Mouse (Mus musculus) cerebellum, adult (tissue): ENCODE measurements around the gene Hus1b.

Experiments used
- ATAC-seq: cut with Nextera tagmentation; 2 replicates; pipeline ENCODE4 v1.9.2; 2017; ENCODE audit warnings: mild to moderate bottlenecking, moderate library complexity, mixed read lengths; ENCODE audit not compliant: insufficient number of reproducible peaks, low FRiP score, low TSS enrichment

Gene Hus1b

GRCm38 (mm10) chr13:30947540-30947939 is at the start of gene Hus1b:
Hus1b (minus strand) TSS chr13:30947759.
- peak; percentile 45; the same call in 1 of the 2 replicates for ATAC-seq

GRCm38 (mm10) chr13:30994249-30994858 is 46.8 kb upstream of the Hus1b start:
- ATAC-seq: no peak

- peak; percentile 65; the same call in 1 of the 2 replicates for ATAC-seq
Observed at GRCm38 (mm10) chr13:30993819-30994218, 46.3 kb upstream of the Hus1b start.

DNA sequence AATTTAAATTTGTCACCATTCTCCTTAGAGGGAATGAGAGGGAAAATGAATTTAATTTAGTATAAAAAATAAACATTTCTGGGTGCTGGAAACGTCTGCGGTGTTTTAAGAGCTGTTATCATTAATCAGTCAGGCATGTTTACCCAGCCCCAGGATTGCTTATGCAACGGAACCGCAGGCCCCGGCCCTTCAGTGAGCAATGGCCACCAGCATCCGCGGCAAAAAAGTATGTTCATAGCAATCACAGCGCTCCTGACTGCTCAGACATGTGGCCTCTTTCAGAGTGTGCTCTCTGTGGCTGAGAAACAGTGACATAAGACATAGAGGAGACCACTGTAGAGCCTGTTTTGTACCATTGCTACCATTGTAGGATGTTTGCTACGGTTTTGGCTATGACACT is 42.7 kb upstream of the Hus1b start:
- ATAC-seq: no peak

- ATAC-seq: no peak
Observed at GRCm38 (mm10) chr13:30989710-30990109, 42.2 kb upstream of the Hus1b start.

DNA sequence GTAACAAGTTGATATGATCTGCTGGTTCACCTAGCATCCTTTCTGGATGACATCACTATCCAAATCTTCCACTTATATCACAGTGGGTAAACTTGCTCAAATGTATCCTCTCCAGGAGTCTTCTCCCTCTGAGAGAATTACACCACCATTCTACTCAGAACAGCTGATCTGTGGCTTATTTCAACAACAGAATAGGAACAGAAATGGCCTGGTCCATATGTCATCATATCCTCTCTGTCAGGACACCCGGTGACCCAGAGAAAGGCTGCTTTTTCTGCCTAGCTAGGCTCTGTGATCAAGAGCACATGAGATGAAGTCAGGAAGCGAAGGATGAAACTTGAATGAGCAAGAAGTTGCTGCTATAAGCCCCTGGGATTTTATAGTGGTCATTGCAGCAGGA is 40.1 kb upstream of the Hus1b start:
- no peak for ATAC-seq

GRCm38 (mm10) chr13:30986934-30987455 is 39.4 kb upstream of the Hus1b start:
- no peak for ATAC-seq

DNA sequence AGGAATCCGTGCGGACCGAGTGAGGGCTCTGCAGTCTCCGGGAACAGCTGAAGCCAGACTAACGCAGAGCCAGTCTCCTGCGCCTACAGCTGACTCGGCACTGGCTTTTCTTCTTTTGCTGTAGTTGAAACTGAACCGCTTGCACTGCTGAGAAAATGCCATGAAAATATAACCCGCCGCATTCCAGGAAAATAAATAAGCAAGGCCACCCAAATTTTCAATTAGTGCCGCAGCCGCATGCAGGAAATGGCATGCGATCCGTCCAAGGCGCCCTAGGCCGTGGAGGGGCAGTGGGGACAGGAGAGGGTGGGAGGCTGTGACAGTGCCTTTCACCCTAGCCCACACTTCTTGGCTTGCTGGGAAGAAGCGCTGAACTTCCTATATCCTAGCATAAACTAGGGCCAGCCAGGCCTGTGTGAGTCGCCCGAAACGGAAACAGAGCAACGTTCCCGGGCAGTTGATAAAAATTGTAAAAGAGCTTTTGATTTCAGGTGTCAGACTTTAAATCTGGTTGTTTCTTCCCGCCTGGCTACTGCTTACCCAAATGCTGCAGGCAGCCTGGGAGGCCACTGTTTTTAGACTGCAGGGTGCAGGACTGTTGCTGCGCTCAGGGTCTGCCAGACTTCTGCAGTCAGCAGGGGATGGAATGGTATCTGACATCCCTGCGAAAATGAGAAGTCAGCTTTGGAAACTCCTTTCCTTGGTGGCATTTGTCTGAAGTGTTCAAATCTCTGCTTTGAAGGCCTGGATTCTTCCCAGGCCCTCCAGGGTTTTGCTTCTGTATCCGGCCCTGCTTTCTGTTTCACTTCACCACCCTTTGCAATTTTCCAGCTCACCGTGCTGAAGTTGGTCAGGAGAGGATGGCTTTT is 38.3 kb upstream of the Hus1b start:
- ATAC-seq: peak; percentile 90

- ATAC-seq: no peak
Observed at GRCm38 (mm10) chr13:30985275-30985597, 37.7 kb upstream of the Hus1b start.

- ATAC-seq: no peak
Observed at GRCm38 (mm10) chr13:30981666-30982065, 34.1 kb upstream of the Hus1b start.

DNA sequence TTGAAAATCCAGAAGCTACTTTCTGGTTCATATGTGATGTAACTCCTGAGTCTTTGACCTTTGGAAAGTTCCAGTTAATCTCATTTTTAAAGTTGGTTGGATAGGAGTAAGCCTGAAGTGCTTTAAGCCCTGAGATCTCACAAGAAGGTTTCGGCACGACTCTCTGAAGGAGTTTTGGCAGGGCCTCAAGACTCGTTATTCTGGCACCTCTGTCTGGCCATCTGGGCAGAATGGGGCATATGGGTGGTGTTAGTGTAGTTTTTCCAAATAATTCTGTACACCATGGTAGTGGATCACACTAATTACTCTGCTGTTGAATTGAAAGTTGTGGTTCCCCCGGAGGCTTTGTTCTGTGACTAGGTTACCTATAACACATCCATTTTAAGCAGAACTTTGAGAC is 30.7 kb upstream of the Hus1b start:
- no peak for ATAC-seq

- no peak for ATAC-seq
Observed at GRCm38 (mm10) chr13:30976536-30977084, 29.1 kb upstream of the Hus1b start.

GRCm38 (mm10) chr13:30974247-30974630 is 26.7 kb upstream of the Hus1b start:
- peak; percentile 47 for ATAC-seq

DNA sequence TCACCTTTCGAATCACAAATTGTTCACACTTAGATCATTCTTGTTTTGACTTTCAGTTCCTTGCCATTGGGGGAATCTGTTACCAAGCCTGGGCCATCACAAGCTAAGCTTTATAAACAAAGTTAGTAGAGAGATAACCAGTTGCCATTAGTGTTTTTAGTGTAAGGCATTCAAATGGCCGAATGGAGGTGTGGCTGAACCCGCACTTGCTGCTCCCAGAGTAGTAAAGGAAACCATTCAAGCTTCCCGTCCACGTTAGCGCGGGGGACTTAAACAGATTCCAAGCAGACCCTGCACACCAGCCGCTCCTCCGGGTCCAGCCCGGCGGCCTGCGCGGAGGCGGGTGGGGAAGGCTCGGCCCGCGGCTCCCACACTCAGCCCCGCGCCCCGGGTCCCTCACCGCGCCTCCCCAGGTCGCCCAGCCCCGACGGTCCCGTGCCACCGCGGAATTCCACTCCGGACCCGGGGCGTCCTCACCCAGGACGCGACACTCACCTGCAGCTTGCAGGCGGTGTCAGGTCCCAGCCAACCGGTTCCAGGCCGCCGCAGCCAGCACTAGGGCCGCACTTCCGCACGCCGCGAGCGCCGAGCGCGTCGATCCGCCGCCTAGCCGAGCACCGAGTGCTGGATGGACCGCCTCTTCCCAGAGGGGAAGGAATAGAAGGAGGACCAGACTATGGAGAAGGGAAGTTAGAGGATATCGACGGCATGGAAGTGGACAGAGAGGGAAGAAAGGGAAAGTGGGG is 26.1 kb upstream of the Hus1b start, which contains the start of the genes Exoc2 and Gm5447:
TSS of gene Exoc2 (minus strand) at position 593 of the 746 bp plus-strand sequence.
TSS of gene Gm5447 (plus strand) at position 704 of the 746 bp plus-strand sequence.
- peak; percentile 99 for ATAC-seq

DNA sequence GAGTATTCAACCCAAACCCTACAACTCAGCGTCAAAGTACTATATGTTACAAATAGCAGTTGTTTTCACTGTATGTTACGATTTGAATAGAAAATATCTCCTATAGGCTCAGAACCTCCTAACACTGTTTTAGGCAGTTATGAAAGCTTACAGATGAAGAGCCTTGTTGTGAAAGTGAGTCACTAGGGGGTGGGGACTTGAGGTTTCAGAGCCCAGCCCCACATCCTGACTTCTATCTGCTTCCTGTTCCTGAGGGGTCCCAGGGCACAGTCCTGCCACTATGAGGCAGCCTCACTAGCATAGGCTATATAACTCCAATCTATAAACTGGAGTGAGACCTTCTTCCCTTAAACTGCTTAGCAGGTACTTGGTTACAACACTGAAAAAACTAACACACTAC is 24.5 kb upstream of the Hus1b start:
- no peak for ATAC-seq

GRCm38 (mm10) chr13:30971047-30971446 is 23.5 kb upstream of the Hus1b start:
- no peak for ATAC-seq

DNA sequence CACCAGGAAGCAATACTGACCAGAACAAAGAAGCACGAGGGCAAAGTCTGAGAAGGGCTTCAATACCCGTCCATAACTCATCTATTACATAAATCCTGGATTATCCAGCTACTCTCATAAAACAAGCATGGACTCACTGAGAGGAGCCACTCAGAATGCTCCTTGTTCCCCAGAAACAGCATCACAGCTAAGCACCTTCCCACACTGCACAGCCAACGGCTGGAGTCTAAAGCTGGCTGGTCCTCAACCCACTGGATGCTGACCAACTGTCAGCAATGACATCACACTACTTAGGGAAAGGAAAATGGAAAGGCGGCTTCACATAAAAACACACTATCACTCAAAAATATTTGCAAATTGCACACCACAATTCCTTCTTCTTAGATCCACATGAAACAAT is 20.8 kb upstream of the Hus1b start:
- no peak for ATAC-seq

GRCm38 (mm10) chr13:30966507-30966911 is 18.9 kb upstream of the Hus1b start:
- ATAC-seq: no peak

DNA sequence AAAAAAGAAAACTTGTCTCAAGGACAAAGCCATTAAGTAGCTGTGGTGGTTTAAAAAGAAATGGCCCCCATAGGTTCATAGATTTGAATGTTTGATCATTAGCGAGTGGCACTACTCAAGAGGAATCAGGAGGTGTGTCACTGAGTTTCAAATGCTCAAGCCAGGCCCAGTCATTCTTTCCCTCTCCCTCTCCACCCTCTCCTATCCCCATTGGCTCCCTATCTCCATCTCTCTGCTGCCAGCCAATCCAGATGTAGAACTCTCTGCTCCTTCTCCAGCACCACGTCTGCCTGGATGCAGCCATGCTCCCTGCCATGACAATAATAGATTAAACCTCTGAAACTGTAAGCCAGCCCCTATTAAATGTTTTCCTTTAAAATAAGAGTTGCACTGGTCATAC is 14.4 kb upstream of the Hus1b start:
- ATAC-seq: no peak

- no peak for ATAC-seq
Observed at GRCm38 (mm10) chr13:30960714-30961113, 13.2 kb upstream of the Hus1b start.

DNA sequence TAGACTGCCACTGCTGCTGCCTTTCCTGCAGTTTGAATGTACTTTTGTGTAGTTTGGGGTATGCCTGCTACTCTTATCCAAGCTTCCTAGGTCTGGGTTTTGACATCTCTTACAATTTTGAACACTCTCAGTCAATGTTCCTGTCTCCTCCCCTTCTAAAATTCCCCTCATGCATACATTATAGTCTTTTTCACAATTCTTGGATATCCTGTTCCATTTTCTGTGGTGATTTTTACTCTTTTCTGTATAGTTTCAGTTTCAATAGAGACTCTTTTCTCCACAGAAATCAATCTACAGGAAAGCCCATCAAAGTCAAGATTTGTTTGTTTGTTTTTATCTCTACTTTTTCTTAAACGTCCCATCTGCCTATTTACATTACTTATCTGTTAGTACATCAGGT is 6.0 kb upstream of the Hus1b start:
- no peak for ATAC-seq
